16 mouse cellular contexts compared by ENCODE assay signal in the genomic region with DNA sequence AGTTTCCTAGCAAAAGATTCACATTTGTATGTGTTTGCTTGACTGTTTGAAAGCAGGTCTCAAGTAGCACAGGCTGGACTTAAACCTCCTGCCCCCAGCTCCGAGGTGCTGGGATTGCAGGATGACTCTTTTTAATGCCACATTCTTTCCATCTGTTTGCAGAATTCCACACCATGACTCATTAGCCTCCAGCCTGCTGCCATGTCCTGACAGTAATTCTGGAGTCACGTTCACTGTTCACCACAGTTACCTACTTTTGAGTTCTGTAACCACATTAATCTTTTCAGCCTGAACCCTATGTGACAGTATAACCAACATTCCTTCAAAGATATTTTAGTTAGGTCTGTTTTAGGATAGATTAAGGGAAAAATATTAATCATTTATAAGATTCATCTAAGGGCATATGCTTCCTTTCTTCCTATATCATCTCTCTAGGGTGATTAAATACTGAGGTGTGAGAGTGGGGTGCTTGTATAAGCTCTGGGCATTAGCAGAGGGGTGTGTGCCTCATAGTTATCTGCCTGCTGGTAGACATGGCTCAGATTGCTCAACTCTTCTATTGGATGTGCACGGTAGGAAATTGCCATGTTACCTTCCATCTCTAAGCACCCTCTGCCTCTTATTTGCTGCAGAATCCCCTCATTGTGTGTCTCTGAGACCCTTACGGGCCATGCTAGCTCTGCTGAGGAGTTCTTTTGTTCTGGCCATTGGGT.
"Had no signal": no experiment of that assay in that cellular context is flagged by ENCODE, and none has a peak within 500 bp of the region (broad histone marks: within the 10 kb centered on the region; RNA-seq: fewer than 3 reads in every experiment).

No protein-coding gene starts in this region.

- H3K4me1 ChIP-seq: limb, embryonic 15.5 days; midbrain, embryonic 12.5 days; midbrain, embryonic 15.5 days had no signal

- H3K4me2 ChIP-seq: limb, embryonic 12.5 days; limb, embryonic 15.5 days; liver, embryonic 11.5 days; midbrain, embryonic 12.5 days; midbrain, embryonic 15.5 days had no signal

- H3K9ac ChIP-seq: limb, embryonic 12.5 days; limb, embryonic 15.5 days; liver, embryonic 14.5 days; midbrain, embryonic 12.5 days; midbrain, embryonic 15.5 days had no signal

- ATAC-seq: midbrain, embryonic 15.5 days had no signal

- H3K4me3 ChIP-seq: left cerebral cortex, adult 2 months; limb, embryonic 12.5 days; limb, embryonic 15.5 days; midbrain, embryonic 12.5 days; midbrain, embryonic 15.5 days had no signal

- H3K36me3 ChIP-seq: limb, embryonic 12.5 days; limb, embryonic 15.5 days; midbrain, embryonic 12.5 days; midbrain, embryonic 15.5 days had no signal

- H3K9me3 ChIP-seq: limb, embryonic 12.5 days; limb, embryonic 15.5 days; midbrain, embryonic 12.5 days; midbrain, embryonic 15.5 days had no signal

- H3K27me3 ChIP-seq: limb, embryonic 12.5 days; limb, embryonic 15.5 days; midbrain, embryonic 12.5 days; midbrain, embryonic 15.5 days had no signal

- DNase-seq: kidney, adult 9 months; kidney, postnatal 14 days; kidney, postnatal 4 days; left cerebral cortex, postnatal 4 days; lung, adult 2 months; lung, postnatal 14 days; lung, postnatal 4 days; thymus, adult 18-20 months; thymus, postnatal 36 days had no signal

- H3K27ac ChIP-seq: left cerebral cortex, adult 2 months; limb, embryonic 12.5 days; limb, embryonic 15.5 days; liver, embryonic 14.5 days; midbrain, embryonic 12.5 days; midbrain, embryonic 15.5 days had no signal
